Mouse (Mus musculus) gastrocnemius, postnatal 36 days (tissue): ENCODE results near the gene Wasf3. TPM values are rescaled to one million over a fixed set of nuclear protein-coding genes. Genes with fewer than 3 reads are reported as not detected.
"Not testable (repeated sequence)": the region's sequence is repeated elsewhere in the genome, so short reads cannot be mapped to it uniquely, and the experiment has no call there.

Experiments
- DNase-seq, 2 experiments: peaks; one replicate each; pipeline ENCODE4 v3.0.0; 2022
- intact Hi-C: fragments of 180-260 bp; cut with DNase I; formaldehyde crosslinking; loops from one replicate; pipeline ENCODE4 v1.15.1; 2025
- total RNA-seq, 2 experiments: library from RNA; stranded (reverse); gene quantifications; 2 replicates each; pipeline ENCODE4 v1.2.3; 2021

Gene Wasf3
- total RNA-seq, 2 experiments from 2014 or later: 0.82 to 0.91 TPM

DNA sequence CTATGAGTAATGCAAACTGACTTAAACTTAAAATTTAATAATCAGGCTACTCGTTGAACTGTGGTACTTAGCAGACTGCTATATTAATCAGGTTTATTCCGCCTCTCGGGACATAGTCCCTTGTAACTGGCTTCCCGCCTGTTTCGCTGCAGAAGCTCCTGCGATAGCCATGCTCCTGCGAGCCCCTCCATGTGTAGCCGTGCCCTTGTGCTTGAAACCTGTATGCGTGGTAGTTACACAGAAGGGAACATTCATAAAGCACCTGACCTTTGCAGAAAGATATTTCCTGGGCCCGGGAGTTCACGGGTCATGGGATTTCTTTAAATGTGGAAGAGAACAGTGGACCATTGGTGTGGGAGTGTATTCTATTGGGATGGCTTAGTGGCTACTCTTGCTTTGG lies 52.0 kb downstream of the Wasf3 start:
- intact Hi-C loops: no loop called here
- no peak for DNase-seq

GRCm38 (mm10) chr5:146439152-146439781 lies 54.5 kb downstream of the Wasf3 start:
- intact Hi-C loops: no loop called here
- no peak for DNase-seq

- intact Hi-C loops: no loop called here
- no peak for DNase-seq
Observed at GRCm38 (mm10) chr5:146440273-146440672, 55.5 kb downstream of the Wasf3 start.

GRCm38 (mm10) chr5:146442767-146443166 lies 58.0 kb downstream of the Wasf3 start:
- DNase-seq: no peak
- intact Hi-C loops: no loop called here

DNA sequence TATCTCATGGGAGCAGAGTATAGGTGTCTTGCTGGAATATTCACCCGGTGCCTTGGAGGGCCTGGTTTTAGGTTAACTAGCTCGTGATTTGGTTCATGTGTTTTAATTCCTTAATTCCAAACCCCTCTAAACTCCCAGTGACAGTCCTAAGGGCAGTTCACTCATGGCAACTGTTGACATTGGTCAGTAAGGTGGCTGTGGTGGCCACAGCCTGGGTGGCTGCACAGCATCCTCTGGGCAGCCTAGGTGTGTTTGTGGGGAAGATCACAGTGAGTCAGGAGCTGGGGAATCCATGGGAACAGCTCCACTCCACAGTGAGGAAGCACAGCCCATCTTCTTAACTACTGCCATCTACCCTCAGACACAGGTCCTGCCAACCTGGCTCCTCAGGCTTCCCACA lies 61.8 kb downstream of the Wasf3 start:
- no peak for DNase-seq
- intact Hi-C loops: no loop called here

DNA sequence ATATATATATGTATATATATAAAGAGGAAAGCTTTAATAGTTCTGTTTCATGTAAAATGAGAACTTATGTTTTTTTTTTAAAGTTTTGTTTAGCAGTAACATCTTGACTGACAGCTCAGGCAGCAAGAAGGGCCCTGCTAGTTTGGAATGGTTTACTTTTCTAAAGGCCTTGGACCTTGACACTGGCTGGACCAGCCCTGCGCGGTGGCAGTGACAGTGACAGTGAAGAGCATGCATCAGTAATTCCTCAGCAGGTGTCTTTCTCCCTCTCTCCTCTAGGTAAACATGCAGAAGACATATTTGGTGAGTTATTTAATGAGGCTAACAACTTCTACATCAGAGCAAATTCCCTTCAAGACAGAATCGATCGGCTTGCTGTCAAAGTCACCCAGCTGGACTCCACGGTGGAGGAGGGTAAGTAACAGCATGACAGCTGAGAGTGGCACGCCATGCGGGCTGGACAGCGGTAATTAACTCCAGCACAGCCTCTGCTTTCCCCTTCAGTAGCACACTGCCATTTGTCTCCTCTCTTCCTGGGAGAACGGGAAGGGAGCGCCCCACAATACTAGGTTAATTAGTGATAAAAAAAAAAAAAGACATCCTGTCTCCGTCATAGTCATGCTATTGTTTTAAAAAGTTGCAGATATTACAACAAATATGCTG lies 66.9 kb downstream of the Wasf3 start:
- no peak for DNase-seq
- intact Hi-C loops: no loop called here

DNA sequence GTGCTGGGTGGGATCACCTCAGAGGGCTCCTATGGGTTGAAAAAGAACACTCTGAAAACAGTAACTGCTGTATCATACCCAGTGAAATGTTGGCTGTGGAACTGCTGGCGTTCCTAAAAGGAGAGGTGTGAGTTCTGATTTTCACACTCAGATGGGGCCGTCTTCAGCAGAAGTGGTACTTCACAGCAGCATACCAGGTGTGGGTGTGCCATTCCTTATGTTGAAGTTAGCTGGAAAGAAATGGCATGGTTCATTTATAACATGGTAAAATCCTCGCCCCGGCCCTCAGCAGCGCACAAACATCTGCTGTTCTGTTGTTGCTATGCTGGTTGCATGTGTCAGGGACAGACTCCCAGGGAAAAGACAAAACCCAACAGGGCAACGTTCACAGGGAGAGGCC lies 68.8 kb downstream of the Wasf3 start:
- no peak for DNase-seq
- intact Hi-C loops: no loop called here

- intact Hi-C loops: no loop called here
Observed at GRCm38 (mm10) chr5:146461612-146462011, 76.8 kb downstream of the Wasf3 start.

DNA sequence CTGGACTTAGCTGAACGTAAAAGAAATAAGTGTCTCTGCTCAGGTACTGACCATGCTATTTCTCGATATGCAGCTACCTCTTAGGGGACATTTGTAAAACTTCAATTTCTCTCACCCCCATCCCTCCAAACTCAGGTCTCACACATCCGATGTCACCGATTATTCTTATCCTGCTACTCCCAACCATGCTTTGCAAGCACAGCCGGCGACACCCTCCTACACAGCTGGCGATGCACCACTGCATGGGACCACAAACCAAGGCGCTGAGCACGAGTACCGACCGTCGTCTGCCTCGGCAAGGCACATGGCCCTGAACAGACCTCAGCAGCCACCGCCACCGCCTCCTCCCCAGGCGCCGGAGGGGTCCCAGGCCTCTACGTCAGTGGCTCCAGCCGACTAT lies 81.9 kb downstream of the Wasf3 start:
- intact Hi-C loops: no loop called here
- DNase-seq: no peak

More at GRCm38 (mm10) chr5:146461612-146462011, 76.8 kb downstream of the Wasf3 start:
- no peak for DNase-seq

- intact Hi-C loops: no loop called here
- DNase-seq: no peak
Observed at GRCm38 (mm10) chr5:146468311-146468710, 83.5 kb downstream of the Wasf3 start.

DNA sequence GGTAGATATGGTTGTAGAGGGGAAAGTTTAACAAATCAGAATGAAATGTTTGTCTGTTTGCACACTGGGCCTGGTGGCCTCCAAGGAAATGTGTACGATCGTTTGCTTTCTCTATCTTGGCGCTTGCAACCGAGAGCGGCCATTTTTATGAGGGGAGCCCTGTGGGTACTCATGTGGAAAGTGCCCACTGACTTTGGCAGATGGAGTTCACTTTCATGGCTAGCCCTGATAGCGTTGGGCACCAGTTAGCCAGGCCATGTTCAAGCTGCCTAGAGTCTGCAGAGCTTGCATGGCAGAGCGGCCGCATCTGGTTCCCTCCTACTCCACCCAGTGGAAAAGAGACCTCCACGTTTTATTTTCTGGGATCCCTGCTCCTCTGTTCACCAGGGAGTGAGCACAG lies 86.0 kb downstream of the Wasf3 start:
- no peak for DNase-seq
- intact Hi-C loops: loop anchor here (5.0 kb wide), 1 partner anchor 289 kb away; no protein-coding TSS in a partner anchor

GRCm38 (mm10) chr5:146471311-146471710 lies 86.5 kb downstream of the Wasf3 start:
- DNase-seq: no peak
- intact Hi-C loops: loop anchor here (5.0 kb wide), 1 partner anchor 289 kb away; no protein-coding TSS in a partner anchor

DNA sequence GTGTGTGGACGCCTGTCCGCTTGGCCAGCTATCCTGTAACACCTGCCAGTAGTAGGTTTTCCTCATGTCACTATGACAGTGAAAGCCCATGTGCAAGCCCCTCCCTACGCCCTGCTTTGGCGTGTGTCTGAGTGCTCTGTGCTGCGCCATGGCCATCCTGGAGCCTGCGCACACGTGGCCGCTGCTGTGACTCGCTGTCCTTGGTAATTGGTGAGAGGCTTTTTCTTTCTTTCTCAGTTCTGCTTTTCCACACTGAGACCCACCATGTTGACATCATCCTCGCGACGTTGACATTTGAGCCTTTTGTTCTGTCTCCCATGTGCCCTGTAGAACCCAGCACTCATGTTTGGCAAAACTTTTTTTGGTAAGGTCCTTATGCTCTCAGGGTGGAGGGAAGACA lies 87.0 kb downstream of the Wasf3 start:
- intact Hi-C loops: loop anchor here (5.0 kb wide), 1 partner anchor 290 kb away; no protein-coding TSS in a partner anchor

DNA sequence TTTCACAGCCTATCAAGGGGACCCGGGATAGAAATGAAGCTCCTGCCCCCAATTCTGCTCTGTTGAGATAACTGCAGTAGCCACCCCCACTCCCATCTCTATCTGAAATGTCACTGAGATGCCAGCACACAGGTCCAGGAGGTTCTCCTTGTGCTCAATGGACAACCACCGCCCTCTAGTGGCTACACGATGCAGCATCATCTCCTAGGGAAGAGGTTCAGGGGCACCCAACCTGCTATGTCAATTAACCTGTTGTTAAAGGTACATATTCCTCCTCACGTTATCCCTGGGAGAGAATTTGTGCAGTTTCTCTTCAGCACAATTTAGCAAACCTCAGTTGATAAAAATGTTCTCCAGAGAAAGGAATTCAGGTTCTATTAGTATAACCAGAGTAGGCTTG lies 94.8 kb downstream of the Wasf3 start:
- intact Hi-C loops: loop anchor here (5.0 kb wide), 1 partner anchor 147 kb away; no protein-coding TSS in a partner anchor
- not testable (repeated sequence) for DNase-seq

More for the DNA sequence above, 87.0 kb downstream of the Wasf3 start:
- no peak for DNase-seq

GRCm38 (mm10) chr5:146481665-146482064 lies 96.9 kb downstream of the Wasf3 start, which contains the start of gene Gm6408:
TSS of gene Gm6408 (plus strand) at chr5:146481965.
- DNase-seq, intact Hi-C loops: not testable (repeated sequence)

DNA sequence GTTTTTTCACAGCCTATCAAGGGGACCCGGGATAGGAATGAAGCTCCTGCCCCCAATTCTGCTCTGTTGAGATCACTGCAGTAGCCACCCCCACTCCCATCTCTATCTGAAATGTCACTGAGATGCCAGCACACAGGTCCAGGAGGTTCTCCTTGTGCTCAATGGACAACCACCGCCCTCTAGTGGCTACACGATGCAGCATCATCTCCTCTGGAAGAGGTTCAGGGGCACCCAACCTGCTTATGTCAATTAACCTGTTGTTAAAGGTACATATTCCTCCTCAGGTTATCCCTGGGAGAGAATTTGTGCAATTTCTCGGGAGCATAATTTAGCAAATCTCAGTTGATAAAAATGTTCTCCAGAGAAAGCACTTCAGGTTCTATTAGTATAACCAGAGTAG lies 104.2 kb downstream of the Wasf3 start:
- intact Hi-C loops, DNase-seq: not testable (repeated sequence)

DNA sequence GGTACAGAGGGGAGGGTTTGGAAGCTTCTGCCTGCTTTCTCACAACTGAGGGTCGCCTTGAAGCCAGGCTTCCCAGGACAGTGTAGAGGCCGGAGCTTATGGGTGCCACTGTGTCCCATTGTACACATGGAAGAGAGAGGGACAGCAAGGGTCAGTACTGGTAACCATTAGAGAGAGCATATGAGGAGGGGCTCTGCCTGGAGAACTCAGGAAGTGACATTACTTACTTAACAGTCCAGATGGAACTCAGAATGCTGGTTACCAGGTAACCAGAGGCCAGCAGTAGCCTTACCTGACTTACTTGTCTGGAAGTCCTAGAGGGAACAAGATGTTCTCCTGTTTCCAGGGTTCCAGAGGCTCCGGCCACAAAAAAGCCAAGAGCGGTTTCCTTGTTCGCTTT lies 106.3 kb downstream of the Wasf3 start, which contains the start of gene Gm6370:
Gene Gm6370, plus strand, starts transcription at position 301 of the 400 bp plus-strand sequence.
- DNase-seq, intact Hi-C loops: not testable (repeated sequence)

DNA sequence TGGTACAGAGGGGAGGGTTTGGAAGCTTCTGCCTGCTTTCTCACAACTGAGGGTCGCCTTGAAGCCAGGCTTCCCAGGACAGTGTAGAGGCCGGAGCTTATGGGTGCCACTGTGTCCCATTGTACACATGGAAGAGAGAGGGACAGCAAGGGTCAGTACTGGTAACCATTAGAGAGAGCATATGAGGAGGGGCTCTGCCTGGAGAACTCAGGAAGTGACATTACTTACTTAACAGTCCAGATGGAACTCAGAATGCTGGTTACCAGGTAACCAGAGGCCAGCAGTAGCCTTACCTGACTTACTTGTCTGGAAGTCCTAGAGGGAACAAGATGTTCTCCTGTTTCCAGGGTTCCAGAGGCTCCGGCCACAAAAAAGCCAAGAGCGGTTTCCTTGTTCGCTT lies 117.3 kb downstream of the Wasf3 start, which contains the start of gene 4930449I24Rik:
Gene 4930449I24Rik, plus strand, starts transcription at position 301 of the 400 bp plus-strand sequence.
- DNase-seq, intact Hi-C loops: not testable (repeated sequence)

DNA sequence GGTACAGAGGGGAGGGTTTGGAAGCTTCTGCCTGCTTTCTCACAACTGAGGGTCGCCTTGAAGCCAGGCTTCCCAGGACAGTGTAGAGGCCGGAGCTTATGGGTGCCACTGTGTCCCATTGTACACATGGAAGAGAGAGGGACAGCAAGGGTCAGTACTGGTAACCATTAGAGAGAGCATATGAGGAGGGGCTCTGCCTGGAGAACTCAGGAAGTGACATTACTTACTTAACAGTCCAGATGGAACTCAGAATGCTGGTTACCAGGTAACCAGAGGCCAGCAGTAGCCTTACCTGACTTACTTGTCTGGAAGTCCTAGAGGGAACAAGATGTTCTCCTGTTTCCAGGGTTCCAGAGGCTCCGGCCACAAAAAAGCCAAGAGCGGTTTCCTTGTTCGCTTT lies 129.0 kb downstream of the Wasf3 start, which contains the start of gene Gm3402:
Gene Gm3402, plus strand, starts transcription at position 301 of the 400 bp plus-strand sequence.
- DNase-seq, intact Hi-C loops: not testable (repeated sequence)
